Mouse (Mus musculus): Measurements from ENCODE around the gene Bphl.
"Not testable (repeated sequence)": the region's sequence is repeated elsewhere in the genome, so short reads cannot be mapped to it uniquely, and the experiment has no call there.

- not testable (repeated sequence) for TF ChIP-seq CTCF (IDR thresholded peaks at IDR 0.05; ENCODE audit: low read depth, low read length); GATA1 (IDR thresholded peaks at IDR 0.05; ENCODE audit: borderline replicate concordance, low read length); TAL1 (conservative IDR thresholded peaks at IDR 0.05; ENCODE audit: low read depth, low read length); GATA2 (IDR thresholded peaks at IDR 0.05; ENCODE audit: borderline replicate concordance, low read depth, low read length)
Measured at GRCm38 (mm10) chr13:34074441-34074840, 37.0 kb downstream of the Bphl start.
